Mouse (Mus musculus): ENCODE data around the gene Hoxa4. TPM values are rescaled to one million over a fixed set of nuclear protein-coding genes. Genes with fewer than 3 reads are reported as not detected.

Gene Hoxa4
- total RNA-seq, 4 experiments from 2014 or later: not detected

DNA sequence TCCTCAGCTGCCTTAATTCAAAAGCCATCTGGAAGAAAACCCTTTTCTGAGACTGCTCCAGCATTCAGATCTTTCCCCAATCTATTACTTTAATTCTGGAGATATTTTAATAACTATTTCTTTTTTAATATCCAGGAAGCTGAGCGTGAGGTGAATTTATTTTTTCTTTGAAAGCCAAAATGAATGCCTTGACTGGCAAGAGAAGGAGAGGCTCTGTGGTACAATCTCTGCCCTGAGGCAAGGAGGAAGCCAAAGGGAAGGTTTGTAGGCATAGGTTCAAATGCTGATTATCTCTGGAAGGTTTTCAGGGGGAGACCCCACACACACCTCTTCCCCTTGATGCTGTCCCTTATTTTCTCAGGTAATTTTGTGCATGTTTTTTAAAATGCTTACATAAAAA, 24.4 kb downstream of the Hoxa4 start:
- DNase-seq (ENCODE audit: low spot score in 2 of 2): no peak

DNA sequence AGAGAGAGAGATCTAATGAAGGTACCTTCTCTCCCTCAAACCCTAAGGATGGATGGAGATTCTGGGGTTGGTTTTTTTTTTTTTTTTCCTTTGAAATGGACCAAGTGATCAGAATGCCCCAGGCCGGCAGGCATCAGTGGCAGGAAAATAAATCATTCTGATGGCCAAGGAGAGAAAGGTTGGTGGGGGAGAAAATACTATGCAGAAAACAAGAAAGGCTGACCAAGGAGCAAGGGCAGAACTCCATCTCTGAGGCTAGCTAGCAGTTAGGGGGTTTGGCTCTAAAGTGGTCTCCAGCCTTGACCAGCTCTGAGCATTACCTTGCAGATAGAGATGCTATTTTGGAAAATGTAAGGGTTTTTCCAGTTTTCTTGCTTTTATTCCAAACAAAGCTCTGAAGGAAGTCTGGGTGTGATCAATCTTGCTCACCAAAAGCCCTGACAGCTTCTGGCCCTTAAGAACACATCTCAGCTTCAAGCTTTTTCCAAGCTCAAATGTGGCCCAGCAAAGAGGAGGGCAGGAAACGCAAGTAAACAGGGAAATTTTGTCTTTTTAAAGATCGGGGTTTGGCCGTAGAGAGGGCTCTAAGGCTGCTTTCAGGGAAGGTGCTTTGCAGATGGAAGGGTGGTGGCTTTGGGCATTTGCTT, 25.0 kb downstream of the Hoxa4 start:
- DNase-seq (ENCODE audit: low spot score in 2 of 2): no peak

DNA sequence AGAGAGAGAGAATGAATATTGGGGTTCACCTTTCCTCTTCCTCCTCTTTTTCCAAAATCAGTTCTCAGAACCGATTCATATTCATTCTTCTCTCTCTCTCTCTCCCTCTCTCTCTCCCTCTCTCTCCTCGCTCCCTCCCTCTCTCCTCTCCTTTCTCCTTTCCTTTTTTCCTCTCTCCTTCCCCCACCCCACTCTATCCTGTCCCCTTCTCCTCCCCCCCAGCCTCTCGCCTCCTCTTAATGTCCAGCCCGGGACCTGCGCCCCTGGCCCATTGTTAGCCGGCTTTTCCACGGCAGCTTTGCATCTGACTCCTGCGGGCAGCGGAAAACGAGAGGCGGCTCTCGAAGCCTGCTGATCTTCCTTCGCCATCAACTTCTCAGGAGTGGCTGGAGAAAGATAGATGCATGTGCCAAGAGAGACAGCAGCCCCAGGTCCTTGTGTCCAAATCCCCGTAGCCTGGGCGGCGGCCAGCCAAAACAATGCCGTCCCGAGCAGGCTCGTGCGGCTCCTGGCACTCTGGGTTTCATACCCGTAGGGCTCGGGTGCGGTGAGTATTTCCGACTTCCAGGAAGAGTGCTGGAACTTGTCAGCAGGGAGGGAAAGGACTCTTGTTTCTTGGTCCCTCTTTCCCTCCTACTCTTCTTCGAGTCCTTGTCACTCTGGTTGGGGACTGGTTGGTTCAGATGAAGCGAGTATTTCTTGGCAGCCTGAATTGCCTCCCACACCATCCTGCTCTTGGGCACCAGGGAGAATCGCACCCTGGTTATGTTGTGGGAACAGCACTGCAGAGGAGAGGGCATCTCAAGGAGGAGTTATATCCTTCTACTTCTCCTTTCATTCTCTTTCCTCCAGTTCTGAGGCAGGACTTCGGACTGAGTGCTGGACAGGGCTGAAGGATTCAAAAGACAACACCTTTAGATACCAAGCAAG, 25.8 kb downstream of the Hoxa4 start:
- DNase-seq (ENCODE audit: low spot score in 2 of 2): no peak

DNA sequence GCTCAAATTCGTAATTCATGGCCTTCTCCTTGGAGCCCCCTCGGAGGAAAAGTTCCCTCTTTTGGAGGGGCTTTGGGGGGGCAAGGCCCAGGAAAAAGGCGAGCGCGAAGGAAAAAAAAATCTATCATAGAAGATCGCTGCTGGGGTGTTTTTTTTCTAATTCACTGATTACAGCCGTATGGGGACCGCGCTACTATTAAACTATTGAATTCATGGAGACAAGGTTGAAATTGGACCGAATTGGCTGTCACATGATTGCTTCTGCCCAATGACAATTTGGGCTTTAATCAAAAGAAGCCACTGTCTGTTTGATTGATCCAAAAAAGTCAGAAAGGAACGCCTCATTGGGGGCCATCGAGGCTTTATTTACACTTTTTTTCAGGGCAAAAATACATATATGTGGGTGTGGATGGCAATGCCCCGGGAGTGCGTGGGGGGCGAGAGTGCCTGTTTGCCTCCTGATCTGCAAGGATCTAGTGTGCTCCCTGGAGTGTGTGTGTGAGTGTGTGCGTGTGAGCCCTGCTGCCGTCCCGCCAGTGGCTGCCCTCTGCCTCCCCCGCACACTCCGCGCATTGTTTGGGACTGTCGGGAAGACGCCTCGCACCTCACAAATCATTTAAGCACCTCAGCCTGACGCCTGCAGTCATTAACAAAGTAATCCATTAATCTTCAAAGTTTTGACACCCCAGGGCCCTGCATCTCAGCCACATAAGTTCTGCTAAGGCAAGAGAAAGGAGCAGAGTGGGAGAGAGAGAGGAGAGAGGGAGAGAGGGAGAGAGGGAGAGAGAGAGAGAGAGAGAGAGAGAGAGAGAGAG, 26.7 kb downstream of the Hoxa4 start, which contains the start of gene Hoxa2:
Hoxa2 (minus strand) TSS at position 206 of the 815 bp plus-strand sequence.
- DNase-seq (ENCODE audit: low spot score in 2 of 2): no peak

DNA sequence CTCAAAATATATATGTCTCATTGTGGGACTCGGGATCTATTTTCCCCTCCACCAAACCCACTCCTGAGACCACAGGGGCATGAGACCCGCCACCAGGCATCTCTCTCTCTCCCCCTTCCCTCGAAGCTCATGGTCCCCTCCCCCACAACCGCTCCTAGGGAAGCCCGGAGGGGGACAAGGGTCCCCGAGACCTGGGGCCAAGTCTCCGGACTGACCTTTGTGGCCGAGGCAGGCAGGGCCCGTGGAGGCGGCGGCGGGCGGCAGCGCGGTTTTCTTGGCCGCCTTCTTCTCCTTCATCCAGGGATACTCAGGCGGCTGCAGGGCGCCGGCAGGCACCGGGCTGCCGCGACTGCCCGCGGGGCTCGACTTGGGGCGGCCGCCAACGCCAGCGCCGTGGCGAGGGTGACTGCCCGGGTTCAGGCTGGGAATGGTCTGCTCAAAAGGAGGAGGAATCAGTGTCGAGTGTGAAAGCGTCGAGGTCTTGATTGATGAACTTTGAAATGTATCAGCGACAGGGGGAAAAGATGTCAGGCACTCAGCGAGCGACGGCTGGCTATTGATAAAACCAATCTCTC, 27.4 kb downstream of the Hoxa4 start:
- DNase-seq (ENCODE audit: low spot score in 2 of 2): no peak

DNA sequence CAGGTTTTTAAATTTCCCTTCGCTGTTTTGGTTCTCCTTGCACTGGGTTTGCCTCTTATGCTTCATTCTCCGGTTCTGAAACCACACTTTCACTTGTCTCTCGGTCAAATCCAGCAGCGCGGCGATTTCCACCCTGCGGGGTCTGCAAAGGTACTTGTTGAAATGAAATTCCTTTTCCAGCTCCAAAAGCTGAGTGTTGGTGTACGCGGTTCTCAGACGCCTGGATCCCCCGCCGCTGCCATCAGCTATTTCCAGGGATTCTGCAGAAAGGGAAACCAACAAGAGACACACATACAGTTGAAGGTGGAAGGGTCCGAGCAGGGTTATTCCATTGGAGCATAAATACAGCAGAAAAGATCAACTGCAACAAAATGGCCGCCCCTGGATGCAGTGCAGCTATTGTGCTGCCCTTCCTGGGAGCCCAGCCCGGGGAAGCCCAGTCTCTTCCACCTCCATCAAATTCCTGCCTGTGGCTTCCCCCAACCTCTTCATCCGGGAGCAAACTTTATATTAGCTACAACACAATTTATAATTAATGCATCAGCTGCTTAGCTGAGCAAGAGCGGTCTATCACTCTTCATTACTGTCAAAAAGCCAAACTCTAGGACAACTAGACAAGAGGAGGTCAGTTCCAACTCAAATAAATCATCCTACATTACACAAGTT, 28.1 kb downstream of the Hoxa4 start:
- no peak for DNase-seq (ENCODE audit: low spot score in 2 of 2)

DNA sequence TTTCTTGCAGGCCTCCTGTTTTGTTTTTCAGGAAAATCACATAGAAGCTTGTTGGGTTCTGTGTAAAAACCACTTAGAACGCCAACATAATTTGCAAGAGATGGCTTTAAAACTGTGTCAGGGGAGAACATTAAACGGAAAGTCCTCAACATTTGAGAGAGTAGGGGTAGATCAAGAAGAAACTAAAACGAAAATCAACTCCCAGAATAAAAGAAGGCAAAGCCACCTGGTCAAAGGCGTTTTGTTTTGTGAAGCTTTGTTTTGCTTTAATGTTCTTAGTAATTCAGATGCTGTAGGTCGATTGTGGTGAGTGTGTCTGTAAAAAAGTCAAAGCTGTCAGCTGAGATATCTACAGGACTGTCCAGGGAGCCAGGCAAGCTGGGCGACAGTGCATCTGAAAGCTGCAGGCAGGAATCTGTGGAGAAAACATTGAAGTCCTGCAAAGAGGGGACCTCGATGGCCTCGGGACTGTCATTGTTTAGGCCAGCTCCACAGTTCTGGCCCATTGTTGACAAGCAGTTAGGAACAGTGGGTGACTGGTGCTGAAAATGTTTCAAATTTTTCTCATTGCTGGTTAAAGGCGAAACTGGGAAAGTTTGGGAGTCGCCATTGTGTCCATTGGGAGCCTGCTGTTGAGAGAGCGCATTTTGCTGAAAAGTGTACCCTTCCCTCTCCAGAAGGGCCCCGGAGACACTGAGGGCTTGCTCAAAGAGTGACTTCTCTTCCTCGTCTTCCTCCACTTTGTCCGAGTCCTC, 28.8 kb downstream of the Hoxa4 start:
- DNase-seq (ENCODE audit: low spot score in 2 of 2): no peak

DNA sequence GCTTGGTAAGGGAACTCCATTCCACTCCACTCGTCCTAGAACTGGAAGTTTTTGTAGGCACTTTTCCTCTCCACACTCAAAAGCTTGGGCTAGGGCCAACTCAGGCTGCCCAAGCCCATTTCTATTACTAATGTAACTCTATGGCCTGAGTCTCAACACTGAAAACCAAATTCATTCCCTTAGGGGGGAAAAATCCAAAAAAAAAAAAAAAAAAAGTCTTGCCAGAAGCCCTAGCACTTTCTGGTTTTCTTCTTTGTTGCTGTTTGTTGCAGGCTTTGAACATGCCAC, 29.5 kb downstream of the Hoxa4 start:
- DNase-seq (ENCODE audit: low spot score in 2 of 2): no peak

DNA sequence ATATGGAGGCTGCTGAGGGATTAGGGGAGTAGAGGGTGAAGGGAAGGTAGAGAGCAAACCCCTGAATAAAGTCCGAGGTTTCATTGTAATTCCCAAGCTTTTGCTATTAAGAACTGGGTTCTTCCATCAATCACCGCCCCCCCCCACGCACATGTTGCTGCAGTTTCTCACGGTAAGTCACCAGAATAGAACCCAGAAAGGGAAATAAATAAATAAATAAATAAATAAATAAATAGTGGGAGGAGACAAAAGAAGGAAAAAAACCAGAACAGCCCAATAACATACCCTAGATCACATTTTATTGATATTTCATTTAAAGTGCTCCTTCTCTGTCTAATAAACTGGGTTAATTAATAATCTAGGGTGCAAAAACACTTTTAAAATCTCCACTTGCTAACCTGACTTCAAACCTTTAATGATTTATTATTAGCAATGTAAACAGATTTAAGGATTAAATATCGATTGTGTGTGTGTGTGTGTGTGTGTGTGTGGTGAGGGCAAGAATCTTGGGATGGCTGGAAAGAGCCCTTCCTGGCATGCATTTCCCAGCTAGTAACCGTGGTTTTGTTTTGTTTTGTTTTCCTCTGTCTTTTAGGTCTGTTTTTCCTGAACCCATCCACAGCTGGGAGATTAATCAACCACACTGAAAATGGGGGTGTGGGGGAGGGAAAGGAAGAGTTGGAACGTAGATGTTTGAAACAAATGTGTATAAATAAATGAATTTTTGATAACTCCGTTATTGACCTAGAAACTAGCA, 30.0 kb downstream of the Hoxa4 start:
- no peak for DNase-seq (ENCODE audit: low spot score in 2 of 2)

DNA sequence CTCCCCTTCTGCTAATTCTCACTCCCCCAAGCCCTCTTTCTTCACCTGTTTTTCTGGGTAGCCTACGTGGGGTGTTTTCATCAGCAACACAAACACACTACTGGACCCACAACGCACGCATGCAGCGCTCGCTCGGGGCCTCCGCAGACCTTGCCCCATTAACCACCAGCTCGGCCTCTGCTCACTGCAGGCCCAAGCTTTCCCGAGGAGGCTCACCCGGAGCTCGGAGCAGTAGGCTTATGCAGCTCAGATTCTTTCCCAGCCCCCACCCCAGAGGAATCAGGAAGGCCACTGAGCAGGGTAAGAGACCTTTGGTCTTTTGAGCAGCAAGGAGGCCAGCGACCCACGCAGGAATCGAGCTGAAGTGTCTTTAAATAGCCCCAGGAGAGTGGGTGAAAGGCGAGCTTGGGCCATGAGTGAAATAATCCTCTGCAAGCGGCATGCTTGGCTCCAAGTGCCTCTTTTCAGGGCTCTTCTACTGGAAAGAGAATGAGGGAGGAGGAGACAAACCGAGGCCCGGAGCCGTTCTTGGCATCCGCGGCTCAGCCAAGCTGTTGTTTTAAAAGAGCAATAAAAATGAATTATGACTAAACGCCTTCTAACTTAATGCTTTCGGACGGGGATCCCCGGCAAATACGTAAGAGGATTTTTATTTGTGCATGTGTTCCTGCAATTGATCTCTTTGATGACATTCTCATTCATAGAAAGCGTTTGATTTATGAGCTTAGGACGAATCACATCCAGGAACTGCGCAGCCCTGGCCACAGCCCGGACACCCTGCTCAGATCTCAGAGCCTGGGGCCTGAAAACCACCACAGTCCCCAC, 30.8 kb downstream of the Hoxa4 start:
- DNase-seq (ENCODE audit: low spot score in 2 of 2): no peak

DNA sequence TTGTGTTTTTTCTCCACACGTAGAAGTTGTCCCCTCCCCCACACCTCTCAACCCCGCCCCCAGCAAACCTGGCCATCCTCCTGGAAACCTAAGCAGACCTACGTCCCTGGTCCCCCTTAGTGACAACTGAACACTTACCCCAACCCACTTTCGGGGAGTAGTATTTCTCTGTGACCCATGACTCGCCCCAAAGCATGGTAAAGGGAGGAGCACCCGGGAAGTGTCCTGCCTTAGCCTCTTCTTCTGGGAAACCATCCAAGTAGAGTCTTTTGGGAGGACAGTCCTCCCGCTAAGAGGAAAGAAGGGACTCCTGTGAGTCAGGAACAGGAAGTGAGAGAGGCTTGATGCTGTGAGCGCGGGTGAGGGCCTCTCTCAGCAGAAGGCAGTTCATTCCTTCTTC, 31.6 kb downstream of the Hoxa4 start:
- DNase-seq (ENCODE audit: low spot score in 2 of 2): no peak

DNA sequence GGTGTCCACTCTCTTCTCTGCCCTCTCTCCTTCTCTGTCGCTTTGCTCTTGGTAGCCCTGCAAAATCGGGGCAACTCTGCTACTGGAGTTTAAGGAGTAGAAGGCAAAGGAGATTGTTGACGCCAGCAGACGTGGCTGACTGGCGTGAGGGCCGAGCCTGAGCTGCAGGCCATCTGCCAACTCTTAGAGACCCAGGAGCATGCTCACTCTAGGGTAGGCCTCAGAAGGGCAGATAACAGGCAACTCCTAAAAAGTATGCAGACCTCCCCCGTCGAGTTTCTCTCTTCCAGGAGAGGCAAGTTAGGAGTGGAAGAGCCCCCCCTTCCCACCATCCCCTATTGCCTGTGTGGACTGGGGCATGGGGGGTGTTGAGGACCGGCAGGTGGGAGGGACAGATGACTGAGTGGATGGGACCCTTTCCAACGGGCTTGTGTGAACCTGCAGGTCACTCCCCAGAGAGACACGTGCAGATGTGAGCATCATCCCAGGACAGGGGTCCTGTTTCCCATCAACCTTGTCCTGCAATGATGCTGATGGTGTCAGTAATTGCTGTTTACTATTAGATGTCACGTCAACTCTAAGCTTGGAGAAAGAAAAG, 32.3 kb downstream of the Hoxa4 start:
- DNase-seq (ENCODE audit: low spot score in 2 of 2): no peak

DNA sequence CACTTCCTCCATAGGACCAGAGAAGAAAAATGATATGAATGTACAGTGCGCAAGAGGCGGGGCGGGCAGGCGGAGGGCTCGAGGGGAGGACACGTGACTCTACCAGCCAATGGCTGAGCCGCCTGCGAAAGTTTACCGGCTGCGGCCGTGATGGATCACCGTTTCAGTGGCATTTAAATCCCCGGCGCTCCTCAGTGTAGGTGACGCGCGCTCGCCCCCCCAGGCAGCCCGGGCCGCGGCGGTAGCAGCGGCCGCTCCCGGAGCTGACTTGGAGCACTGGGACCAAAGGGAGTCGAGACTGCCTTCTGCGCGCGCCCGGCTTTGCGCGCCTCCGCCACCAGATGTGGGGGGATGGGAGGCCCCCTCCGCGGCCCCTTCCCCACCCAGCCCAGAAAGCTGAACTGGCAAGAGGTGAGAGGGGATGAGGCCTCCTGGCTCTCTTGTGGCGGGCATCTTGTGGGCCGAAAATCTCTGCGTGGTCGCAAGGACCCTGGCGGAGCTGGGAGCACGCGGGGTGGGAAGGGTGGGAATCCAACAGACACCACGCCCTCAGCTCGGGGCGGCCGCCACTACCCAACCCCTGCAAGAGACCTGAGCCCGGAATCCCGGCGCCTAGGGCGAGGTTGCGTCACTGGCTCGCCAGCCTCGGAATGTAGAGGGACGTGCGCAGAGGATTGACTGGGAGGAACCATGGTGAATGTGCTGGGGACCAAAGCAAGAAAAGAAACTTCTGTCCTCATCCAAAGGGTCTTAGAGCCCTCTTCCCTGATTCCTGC, 33.1 kb downstream of the Hoxa4 start, which contains the start of gene Hoxa1:
Hoxa1 (minus strand) TSS at position 42 of the 776 bp plus-strand sequence.
- no peak for DNase-seq (ENCODE audit: low spot score in 2 of 2)

DNA sequence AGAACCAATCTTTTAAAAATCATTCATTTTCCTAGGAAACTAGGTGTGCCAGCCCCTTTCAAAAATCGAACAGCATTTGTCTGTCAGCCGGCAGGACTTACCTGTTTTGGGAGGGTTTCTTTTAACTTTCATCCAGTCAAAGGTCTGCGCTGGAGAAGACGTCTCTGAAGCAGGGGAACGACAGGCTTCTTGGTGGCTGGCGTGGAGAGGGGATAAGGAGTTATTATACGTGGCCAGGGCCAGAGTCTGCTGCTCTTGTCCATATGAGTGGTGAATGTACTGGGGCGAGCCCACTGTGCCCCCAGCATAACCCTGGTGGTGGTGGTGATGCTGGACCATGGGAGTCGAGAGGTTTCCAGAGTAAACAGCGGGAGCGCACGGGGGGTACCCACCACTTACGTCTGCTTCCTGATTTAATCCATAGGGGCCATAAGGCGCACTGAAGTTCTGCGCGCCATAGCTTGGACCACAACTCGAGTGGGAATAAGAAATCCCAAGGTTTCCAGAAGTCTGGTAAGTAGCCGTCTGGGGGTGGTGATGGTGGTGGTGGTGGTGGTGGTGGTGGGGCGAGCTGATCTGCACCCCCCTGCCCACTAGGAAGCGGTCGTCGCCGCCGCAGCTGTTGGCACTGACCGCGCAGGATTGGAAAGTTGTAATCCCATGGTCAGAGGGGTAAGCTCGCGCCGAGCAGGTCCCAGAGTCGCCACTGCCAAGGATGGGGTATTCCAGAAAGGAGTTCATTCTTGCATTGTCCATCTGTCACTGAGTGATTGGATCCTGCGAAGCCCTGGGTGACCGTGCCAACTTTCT, 33.9 kb downstream of the Hoxa4 start:
- no peak for DNase-seq (ENCODE audit: low spot score in 2 of 2)

DNA sequence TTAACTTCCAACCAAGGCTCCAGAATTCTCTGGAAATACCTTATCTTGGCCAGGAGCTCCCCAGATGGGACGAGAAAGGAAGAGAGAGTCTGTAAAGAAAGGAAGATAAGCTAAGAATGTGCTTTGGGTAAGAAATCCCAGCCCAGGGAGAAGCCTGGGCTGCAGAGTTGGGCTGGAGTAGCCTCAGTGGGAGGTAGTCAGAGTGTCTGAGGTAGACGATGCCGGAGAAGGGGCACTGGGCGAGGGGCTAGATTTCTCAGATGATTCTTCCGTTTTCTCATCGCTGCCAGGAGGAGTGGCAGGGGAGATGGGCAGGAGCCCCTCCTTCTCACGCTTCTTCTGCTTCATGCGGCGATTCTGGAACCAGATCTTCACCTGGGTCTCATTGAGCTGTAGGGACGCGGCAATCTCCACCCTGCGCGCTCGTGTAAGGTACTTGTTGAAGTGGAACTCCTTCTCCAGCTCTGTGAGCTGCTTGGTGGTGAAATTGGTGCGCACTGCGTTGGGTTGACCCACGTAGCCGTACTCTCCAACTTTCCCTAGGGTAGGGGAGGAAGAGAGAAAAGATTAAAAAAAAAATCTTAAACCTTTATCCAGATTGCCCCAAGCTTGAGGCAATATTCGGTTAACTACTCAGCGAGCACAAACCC, 34.9 kb downstream of the Hoxa4 start:
- DNase-seq (ENCODE audit: low spot score in 2 of 2): no peak

DNA sequence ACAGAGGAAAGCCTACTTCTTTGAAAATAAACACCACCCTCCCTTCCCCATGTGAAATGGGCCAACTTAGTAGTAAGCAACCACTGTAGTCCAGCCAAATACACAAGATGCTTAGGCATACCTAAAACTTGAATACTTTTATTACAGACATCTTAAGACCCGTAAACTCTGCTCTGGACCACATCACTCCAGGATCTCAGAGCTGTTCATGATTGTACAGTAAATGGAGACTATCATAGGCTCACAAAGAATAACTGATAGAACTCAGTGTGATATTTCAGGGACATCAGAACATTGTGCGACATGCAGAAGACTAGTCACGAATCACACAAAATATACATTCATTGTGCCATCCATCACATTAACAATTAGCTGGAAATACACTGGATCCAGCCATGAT, 36.1 kb downstream of the Hoxa4 start:
- no peak for DNase-seq (ENCODE audit: low spot score in 2 of 2)
